Mouse (Mus musculus) bone marrow, adult 2 months (tissue): Measurements from ENCODE around the gene Frem2.

ENCODE experiments used
- CTCF ChIP-seq: fragments of 200-500 bp; IDR thresholded peaks from 2 replicates; pipeline ENCODE4 v1.5.1; 2011; ENCODE audit warnings: low read length, control low read depth; ENCODE audit not compliant: control insufficient read depth, insufficient read depth
- POLR2A ChIP-seq: fragments of 200-500 bp; IDR thresholded peaks from 2 replicates; pipeline ENCODE4 v1.6.1; 2011; ENCODE audit warnings: low read depth, mild to moderate bottlenecking, control low read depth, low read length, borderline replicate concordance; ENCODE audit not compliant: control insufficient read depth

DNA sequence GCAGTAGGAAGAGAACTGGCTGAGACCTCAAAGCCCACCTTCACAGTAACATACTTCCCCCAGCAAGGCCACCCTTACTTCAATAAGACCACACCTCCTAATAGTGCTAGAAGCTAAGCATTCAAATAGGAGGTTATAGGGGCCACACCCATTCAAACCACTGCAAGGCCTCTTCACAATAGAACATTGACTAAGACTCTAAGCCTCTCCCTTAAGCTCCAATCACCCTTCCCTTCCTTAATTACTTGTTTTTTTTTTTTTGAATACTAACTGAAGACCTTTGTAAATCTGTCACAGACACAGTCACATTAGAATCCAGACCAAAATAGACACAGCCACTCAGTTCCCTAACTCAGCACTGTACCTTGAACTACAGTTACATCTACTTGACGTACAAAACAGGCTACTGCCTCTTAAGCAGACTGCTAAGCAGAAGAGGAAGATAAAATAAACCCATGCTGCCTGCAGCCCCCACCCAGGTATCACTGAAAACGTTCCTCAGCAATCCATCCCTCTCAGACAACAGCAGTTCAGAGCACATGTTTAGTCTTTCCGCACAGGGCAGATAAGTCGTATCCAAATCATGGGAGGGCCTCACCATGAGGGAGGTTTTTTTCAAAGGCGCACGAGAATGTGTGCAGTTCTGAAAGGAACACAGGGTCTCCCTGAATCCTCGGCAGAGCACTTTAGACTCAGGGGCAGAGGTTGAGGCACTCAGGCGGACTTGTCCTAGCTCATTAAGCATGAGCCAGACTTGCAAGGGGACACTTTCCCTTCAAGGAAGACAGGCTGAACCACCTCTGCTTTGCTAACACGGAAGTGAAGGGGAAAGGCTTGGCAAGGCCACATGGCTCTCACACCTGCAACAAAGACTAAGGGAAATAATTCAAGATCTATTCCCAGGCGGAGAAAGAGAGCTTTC lies 101.9 kb downstream of the Frem2 start:
- TF ChIP-seq CTCF (no peak), POLR2A (no peak)
